Mouse (Mus musculus) thymus, postnatal 0 days (tissue): ENCODE data around the gene Ddx39b. TPM values are rescaled to one million over a fixed set of nuclear protein-coding genes. Genes with fewer than 3 reads are reported as not detected.
"Not testable (repeated sequence)": the region's sequence is repeated elsewhere in the genome, so short reads cannot be mapped to it uniquely, and the experiment has no call there.

ENCODE experiments used
- DNase-seq: peaks from one replicate; pipeline ENCODE4 v3.0.0-alpha.2; 2015; ENCODE audit warnings: low spot score
- polyA plus RNA-seq: library from polyadenylated mRNA; unstranded; fragments of >200 nt; fragmentation: Nextera tagmentation; extraction: Ambion mirVana; gene quantifications from 2 replicates; pipeline ENCODE4 v1.2.1, GENCODE M21; 2015

The Ddx39b gene
- polyA plus RNA-seq, 1 experiment from 2014 or later = 423 TPM

DNA sequence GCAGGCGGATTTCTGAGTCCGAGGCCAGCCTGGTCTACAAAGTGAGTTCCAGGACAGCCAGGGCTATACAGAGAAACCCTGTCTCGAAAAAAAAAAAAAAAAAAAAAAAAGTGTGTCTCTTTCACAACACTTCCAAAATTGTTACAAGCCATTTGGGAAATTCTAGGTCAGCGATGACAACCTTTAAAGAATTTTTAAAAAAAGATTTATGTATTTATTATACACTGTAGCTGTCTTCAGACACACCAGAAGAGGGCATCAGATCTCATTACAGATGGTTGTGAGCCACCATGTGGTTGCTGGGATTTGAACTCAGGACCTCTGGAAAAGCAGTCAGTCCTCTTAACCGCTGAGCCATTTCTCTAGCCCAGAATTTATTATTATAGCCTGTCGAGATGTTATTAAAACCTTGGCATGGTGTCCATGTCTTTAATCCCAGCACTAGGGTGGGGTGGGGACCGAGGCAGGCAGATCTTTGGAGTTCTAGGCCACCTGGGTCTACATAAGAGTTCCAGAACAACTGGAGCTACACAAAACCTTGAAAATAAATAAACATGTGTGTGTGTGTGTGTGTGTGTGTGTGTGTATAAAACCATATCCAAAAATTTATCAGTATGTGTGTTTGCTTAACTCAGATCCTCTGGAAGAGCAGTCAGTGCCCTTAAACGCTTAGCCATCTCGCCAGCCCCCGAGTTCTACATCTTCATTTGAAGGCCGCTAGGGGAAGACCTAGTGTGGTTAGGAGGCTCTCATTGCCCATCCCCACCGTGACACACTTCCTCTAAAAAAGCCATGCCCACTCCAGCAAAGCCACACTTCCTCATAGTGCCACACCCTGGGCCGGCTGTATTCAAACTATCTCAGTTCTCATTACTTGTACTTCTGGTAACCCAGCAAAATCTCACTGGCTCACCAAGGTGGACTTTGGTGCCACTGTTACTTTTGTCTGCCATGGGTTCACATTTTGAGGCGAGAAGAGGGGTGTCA, 17.2 kb downstream of the Ddx39b start:
- no peak for DNase-seq

- DNase-seq = no peak
These were observed 18.1 kb downstream of the Ddx39b start for GRCm38 (mm10) chr17:35259621-35260020.

- no peak for DNase-seq
These were observed 20.1 kb downstream of the Ddx39b start for GRCm38 (mm10) chr17:35261651-35262050.

GRCm38 (mm10) chr17:35262664-35263522, 21.3 kb downstream of the Ddx39b start, which contains the start of gene H2-D1:
Gene H2-D1, plus strand, starts transcription at chr17:35262730.
- DNase-seq = peak; percentile 93

DNA sequence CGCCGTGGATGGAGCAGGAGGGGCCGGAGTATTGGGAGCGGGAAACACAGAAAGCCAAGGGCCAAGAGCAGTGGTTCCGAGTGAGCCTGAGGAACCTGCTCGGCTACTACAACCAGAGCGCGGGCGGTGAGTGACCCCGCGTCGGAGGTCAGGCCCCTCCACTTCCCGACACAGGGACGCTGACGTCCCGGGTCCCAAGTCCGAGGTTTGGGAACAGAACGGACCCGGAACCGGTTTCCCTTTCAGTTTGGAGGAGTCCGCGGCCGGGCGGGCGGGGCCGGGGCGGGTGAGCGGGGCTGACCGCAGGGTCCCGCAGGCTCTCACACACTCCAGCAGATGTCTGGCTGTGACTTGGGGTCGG, 22.0 kb downstream of the Ddx39b start:
- DNase-seq = no peak

GRCm38 (mm10) chr17:35267399-35268086, 26.0 kb downstream of the Ddx39b start:
- DNase-seq = no peak

DNA sequence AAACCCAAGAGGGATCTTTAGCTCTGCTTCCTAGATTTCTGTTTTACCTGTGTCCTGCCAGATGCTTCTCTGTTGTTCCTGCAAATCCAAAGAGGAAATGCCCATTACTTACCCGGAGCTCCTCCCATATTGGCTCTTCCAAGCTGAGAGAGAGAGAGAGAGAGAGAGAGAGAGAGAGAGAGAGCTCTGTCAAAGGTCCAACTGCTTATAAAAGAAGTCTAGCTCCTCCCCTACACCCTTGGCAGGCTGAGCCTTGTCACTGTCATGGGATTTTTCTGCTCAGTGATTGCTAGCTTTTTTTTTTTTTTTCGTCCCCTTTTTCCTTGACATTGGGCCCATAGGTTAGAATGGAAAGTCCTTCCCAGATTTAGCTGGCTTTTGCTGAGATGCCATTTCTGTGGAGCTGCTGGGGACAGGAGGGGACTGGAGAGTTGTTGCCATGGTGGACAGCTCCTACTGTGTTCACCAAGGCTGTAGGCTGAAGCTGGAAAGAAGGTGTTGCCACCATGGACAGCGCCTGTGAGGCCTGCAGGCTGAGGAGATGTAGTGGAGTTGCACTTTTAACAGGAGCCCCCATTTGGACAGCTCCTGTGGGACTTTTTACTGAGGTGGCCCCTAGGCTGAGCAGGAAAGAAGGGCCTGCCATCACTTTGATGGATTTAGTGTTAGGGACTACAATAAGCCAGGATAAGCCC, 28.3 kb downstream of the Ddx39b start:
- peak; percentile 23 for DNase-seq

DNA sequence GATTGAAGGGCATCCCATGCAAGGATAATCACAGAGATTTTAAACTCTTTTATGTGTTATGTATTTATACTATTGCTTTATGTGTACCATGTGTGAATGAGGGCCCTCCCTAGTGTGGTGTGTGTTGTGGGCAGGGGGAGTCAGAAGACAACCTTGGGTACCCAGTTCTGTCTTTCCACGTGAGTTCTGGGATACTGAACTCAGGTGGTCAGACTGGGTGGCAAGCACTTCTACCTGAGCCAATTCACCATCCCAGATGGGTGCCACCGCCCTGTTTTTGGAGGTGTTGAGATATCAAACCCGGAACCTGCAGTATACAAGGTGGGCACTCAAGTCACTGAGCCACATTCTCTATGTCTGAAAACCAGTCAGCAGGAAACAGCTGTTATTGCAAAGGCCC, 30.7 kb downstream of the Ddx39b start:
- no peak for DNase-seq

DNA sequence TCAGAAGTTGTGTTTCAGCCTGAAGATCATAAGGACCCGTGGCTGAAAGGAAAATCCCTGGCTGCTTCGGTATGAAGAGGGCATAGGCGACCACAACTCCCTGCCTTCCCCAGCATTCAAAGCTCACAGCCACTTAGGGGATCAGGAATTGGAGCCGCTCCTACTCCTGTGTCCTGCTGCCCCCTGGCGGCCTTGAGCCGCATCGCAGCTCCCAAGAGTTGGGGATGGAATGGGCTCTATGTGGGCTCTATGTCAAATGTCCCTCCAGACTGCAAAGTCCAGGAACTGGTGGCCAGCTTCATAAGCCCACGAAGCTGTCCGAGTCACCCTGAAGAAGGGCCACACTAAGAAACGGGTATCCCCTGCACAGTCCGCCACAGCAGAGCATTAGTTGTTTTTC, 33.2 kb downstream of the Ddx39b start:
- peak; percentile 73 for DNase-seq

- DNase-seq = no peak
These were observed 34.8 kb downstream of the Ddx39b start for GRCm38 (mm10) chr17:35276304-35276864.

DNA sequence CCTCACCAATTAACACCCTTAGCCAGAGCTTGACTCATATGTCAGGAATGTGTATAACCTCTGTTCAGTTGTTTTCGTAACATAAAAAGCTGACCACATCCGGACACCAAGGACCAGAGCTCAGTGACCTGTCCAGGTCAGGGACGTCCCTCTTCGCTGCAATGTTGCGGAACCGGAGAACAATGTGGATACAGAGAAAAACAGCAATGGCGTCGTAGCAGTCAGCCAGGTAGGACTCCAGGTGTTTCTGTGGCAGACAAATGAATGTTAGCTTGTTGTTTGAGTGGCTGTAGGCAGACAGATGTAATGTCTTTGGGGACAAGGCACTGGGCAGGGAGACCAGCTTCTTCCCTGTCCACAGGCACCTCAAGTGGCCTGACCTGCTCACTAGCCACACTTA, 36.5 kb downstream of the Ddx39b start:
- no peak for DNase-seq

- no peak for DNase-seq
These were observed 37.6 kb downstream of the Ddx39b start for GRCm38 (mm10) chr17:35278957-35279688.

GRCm38 (mm10) chr17:35280276-35280675, 38.7 kb downstream of the Ddx39b start:
- DNase-seq = no peak

GRCm38 (mm10) chr17:35285431-35285830, 43.9 kb downstream of the Ddx39b start:
- no peak for DNase-seq

- peak; percentile 66 for DNase-seq
These were observed 54.2 kb downstream of the Ddx39b start for GRCm38 (mm10) chr17:35295796-35296195.

- not testable (repeated sequence) for DNase-seq
These were observed 58.9 kb downstream of the Ddx39b start for GRCm38 (mm10) chr17:35300261-35300945.

GRCm38 (mm10) chr17:35301645-35302258, 60.2 kb downstream of the Ddx39b start:
- peak; percentile 73 for DNase-seq

DNA sequence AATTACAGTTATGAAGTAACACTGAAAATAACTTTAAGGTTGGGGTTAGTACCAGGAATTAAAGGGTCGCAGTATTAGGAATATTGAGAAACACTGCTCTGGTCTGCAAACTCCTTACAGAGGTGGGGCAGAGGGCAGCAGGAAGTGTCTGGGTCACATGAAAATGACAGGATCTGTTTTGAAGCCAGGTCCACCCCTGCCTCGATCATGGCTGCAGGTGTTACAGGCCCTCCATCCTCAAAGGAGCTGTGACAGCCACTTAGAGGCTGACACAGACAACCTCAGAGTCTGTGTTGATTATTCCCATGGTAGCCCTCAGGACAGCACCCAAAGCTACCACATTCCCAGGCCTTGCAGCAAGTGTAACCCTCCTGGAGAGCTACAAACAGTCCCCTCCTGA, 61.7 kb downstream of the Ddx39b start:
- no peak for DNase-seq
